Mouse (Mus musculus): ENCODE measurements around the gene Ctbp2. TPM values are rescaled to one million over a fixed set of nuclear protein-coding genes. Genes with fewer than 3 reads are reported as not detected.

Ctbp2 gene
- polyA plus RNA-seq, 1 experiment from 2014 or later, result 80.2 TPM

DNA sequence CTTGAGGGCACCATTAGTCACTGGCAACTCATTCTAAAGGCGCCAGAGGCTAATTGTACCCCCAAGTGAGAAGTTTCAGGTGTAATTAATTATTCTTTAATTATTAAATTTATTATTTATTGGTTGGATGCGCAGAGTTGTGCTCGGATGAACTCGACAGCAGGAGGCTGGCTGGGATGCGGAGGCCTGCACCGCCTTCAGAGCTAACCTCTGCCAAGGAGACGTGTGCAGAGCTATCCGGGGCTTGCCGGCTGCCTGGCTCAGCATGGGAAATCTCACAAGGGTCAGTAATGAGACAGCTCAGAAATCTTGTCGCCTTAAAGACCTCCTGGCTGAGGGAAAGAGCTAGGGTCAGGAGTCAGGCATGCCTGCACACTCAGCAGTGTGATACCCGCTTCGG lies 31.5 kb upstream of the Ctbp2 start:
- Histone ChIP-seq H3K27me3 (replicated peaks; ENCODE audit: control insufficient read depth, insufficient read depth, low read length) (no peaks in the 10 kb centered on the region), H3K4me1 (ENCODE audit: control insufficient read depth, insufficient read depth, low read length) (no peaks in the 10 kb centered on the region), H3K36me3 (ENCODE audit: control insufficient read depth, insufficient read depth, low read length) (no peaks in the 10 kb centered on the region), H3K9ac (ENCODE audit: low read depth, low read length) (no peak overlapping the region), H3K9me3 (ENCODE audit: control insufficient read depth, low read length) (no peaks in the 10 kb centered on the region), H3K4me2 (ENCODE audit: low read depth, low read length) (no peak overlapping the region), H3K4me3 (ENCODE audit: low read length) (no peak overlapping the region), H3K27ac (ENCODE audit: low read length) (no peak overlapping the region)
- WGBS, result 86% methylated on average over 12 of the region's 12 CpGs
- no peak for ATAC-seq

DNA sequence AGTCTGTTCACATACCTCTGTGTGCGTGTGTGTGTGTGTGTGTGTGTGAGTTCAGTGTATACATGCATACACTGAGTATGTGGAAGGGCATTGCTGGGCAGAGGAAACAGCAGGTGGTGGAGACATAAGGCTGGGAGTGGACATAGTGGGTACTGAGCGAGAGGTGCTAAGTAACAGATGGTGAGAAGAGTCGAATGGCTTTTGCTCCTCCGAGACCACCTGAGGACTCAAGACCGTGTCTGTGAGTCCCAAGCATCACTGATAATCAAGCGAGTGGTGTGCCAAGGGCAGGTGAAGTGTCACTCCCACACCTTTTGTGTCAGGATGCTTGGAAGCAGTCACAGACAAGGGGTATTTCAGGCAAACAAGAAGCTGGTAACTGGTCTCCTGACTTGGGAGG lies 30.7 kb upstream of the Ctbp2 start:
- H3K9ac ChIP-seq (ENCODE audit: low read depth, low read length), result no peak overlapping the region
- H3K27me3 ChIP-seq (replicated peaks; ENCODE audit: control insufficient read depth, insufficient read depth, low read length), result no peaks in the 10 kb centered on the region
- ATAC-seq, result no peak

DNA sequence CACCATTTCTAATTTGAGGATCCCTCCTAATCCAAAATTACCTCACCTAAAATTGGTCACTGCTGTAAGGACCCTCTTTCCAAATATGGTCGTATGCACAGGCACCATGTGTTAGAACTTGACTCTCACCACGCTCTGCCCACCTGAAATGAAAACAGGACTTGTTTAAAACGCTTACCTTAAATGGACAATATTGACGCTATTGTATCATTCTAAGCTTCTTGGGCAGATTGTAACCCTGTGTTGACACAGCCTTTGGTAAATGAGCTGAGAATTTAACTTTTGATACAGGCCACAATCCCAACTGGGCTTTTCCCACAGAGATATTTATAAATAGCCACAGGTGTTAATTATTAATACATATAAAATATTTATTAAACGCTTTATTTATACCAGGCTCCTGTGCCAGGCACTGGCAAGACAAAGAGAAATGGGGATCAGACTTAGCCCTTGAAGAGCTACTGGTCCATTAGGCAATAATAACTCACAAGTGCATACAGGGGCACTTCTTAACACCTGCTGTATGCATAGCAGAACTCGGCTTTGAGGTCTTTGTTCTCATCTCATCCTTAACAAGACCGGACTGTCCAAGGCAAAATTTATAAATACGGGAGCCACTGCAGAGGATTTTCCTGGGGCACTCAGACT lies 15.7 kb upstream of the Ctbp2 start:
- no peaks in the 10 kb centered on the region for H3K36me3 ChIP-seq (ENCODE audit: control insufficient read depth, insufficient read depth, low read length)
- H3K27ac ChIP-seq (ENCODE audit: low read length), result no peak overlapping the region
- 71% methylated on average over 8 of the region's 8 CpGs for WGBS
- H3K9me3 ChIP-seq (ENCODE audit: control insufficient read depth, low read length), result no peaks in the 10 kb centered on the region
- no peaks in the 10 kb centered on the region for H3K27me3 ChIP-seq (replicated peaks; ENCODE audit: control insufficient read depth, insufficient read depth, low read length)
- H3K4me1 ChIP-seq (ENCODE audit: control insufficient read depth, insufficient read depth, low read length), result no peaks in the 10 kb centered on the region
- no peak overlapping the region for H3K4me2 ChIP-seq (ENCODE audit: low read depth, low read length)
- H3K4me3 ChIP-seq (ENCODE audit: low read length), result no peak overlapping the region
- ATAC-seq, result peak; percentile 60; the same call in 1 of the 2 replicates
- no peak overlapping the region for H3K9ac ChIP-seq (ENCODE audit: low read depth, low read length)

More for the DNA sequence above, 30.7 kb upstream of the Ctbp2 start:
- no peak overlapping the region for H3K4me3 ChIP-seq (ENCODE audit: low read length)
- WGBS, result 77% methylated on average over 6 of the region's 6 CpGs
- H3K36me3 ChIP-seq (ENCODE audit: control insufficient read depth, insufficient read depth, low read length), result no peaks in the 10 kb centered on the region
- no peak overlapping the region for H3K4me2 ChIP-seq (ENCODE audit: low read depth, low read length)
- H3K27ac ChIP-seq (ENCODE audit: low read length), result no peak overlapping the region
- H3K4me1 ChIP-seq (ENCODE audit: control insufficient read depth, insufficient read depth, low read length), result no peaks in the 10 kb centered on the region
- no peaks in the 10 kb centered on the region for H3K9me3 ChIP-seq (ENCODE audit: control insufficient read depth, low read length)

DNA sequence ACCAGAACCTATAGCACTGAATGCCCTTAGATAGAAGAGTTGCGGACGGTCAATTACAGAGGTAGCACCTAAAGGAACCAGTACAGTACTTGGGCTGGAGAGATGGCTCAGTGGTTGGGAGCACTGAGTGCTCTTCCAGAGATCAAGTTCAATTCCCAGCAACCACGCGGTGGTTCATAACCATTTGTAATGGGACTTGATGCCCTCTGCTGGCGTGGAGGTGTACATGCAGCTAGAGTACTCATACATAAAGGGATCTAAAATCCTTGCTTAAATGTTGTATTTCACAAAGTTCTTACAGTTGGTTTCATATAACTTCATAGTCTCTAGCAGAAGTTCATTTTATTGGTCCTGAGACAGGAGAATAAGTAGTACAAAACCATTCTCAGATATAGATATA lies 9.4 kb upstream of the Ctbp2 start:
- Histone ChIP-seq H3K4me1 (ENCODE audit: control insufficient read depth, insufficient read depth, low read length) (no peaks in the 10 kb centered on the region), H3K27ac (ENCODE audit: low read length) (no peak overlapping the region), H3K9ac (ENCODE audit: low read depth, low read length) (no peak overlapping the region), H3K27me3 (replicated peaks; ENCODE audit: control insufficient read depth, insufficient read depth, low read length) (no peaks in the 10 kb centered on the region), H3K36me3 (ENCODE audit: control insufficient read depth, insufficient read depth, low read length) (no peaks in the 10 kb centered on the region), H3K9me3 (ENCODE audit: control insufficient read depth, low read length) (no peaks in the 10 kb centered on the region), H3K4me2 (ENCODE audit: low read depth, low read length) (no peak overlapping the region), H3K4me3 (ENCODE audit: low read length) (no peak overlapping the region)
- whole genome bisulfite sequencing, result 81% methylated on average over 5 of the region's 5 CpGs
- ATAC-seq, result no peak

- H3K27ac ChIP-seq (ENCODE audit: low read length), result no peak overlapping the region
- H3K4me3 ChIP-seq (ENCODE audit: low read length), result no peak overlapping the region
- H3K4me2 ChIP-seq (ENCODE audit: low read depth, low read length), result no peak overlapping the region
- H3K9ac ChIP-seq (ENCODE audit: low read depth, low read length), result no peak overlapping the region
- H3K4me1 ChIP-seq (ENCODE audit: control insufficient read depth, insufficient read depth, low read length), result no peaks in the 10 kb centered on the region
- 94% methylated on average over 5 of the region's 5 CpGs for WGBS
- no peaks in the 10 kb centered on the region for H3K9me3 ChIP-seq (ENCODE audit: control insufficient read depth, low read length)
- no peaks in the 10 kb centered on the region for H3K27me3 ChIP-seq (replicated peaks; ENCODE audit: control insufficient read depth, insufficient read depth, low read length)
- ATAC-seq, result no peak
- no peaks in the 10 kb centered on the region for H3K36me3 ChIP-seq (ENCODE audit: control insufficient read depth, insufficient read depth, low read length)
Observed at GRCm38 (mm10) chr7:133132702-133133101, 8.5 kb upstream of the Ctbp2 start.

DNA sequence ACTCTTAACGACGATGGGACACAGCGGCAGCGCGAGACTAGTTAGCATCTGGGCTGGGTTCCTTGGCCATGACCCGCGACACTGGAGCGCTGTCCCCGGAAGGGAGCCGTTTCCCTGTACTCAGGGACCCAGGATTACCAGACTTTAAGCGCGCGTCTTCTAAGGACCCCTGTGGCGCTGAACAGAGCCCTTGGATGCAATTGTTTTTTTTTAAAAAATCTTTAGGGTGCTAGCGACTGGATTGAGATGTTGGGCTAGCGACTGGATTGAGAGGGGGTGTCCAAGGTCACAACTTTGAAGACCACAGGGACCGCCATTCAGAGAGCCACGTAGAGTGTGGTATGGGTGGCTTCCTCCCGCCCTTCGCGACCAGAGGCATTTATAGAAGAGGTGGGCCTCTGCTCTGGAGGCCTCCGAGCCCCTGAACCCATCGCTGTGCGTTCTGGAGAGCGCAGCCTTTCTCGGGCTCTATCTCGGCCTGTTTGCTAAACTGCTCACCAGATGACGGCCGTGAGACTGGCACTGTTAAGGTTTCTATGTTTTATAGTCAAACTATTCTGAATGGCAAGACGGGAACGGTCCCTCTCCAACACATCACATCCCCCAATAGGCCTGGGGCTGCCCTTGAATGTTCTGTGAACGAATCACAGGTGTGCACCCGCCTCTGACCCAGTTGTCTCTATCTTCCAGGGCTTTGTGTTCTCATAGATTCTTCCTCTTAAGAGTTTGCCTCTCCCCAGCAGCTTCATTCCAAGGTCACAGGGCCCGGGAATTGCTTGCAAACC lies 739 bp upstream of the Ctbp2 start:
- H3K27ac ChIP-seq (ENCODE audit: low read length), result peak overlapping the region; percentile 100
- H3K4me2 ChIP-seq (ENCODE audit: low read depth, low read length), result peak overlapping the region; percentile 93
- H3K36me3 ChIP-seq (ENCODE audit: control insufficient read depth, insufficient read depth, low read length), result no peaks in the 10 kb centered on the region
- no peaks in the 10 kb centered on the region for H3K27me3 ChIP-seq (replicated peaks; ENCODE audit: control insufficient read depth, insufficient read depth, low read length)
- peak overlapping the region; percentile 98 for H3K9ac ChIP-seq (ENCODE audit: low read depth, low read length)
- H3K4me3 ChIP-seq (ENCODE audit: low read length), result peak overlapping the region; percentile 94
- peaks cover 19% of the 10 kb centered on the region for H3K4me1 ChIP-seq (ENCODE audit: control insufficient read depth, insufficient read depth, low read length)
- H3K9me3 ChIP-seq (ENCODE audit: control insufficient read depth, low read length), result no peaks in the 10 kb centered on the region
- WGBS, result 12% methylated on average over 34 of the region's 34 CpGs
- ATAC-seq, result peak; percentile 19; the same call in 1 of the 2 replicates

GRCm38 (mm10) chr7:133123244-133123998 lies 733 bp downstream of the Ctbp2 start, which contains the start of gene Fgfr2:
Gene Fgfr2 (minus strand): TSS chr7:133123350.
- Histone ChIP-seq H3K4me2 (ENCODE audit: low read depth, low read length) (peak within 1 kb of the TSS; percentile 93), H3K27me3 (replicated peaks; ENCODE audit: control insufficient read depth, insufficient read depth, low read length) (no peaks in the 10 kb centered on the region), H3K9me3 (ENCODE audit: control insufficient read depth, low read length) (no peaks in the 10 kb centered on the region), H3K36me3 (ENCODE audit: control insufficient read depth, insufficient read depth, low read length) (no peaks in the 10 kb centered on the region), H3K4me3 (ENCODE audit: low read length) (peak within 1 kb of the TSS; percentile 94), H3K9ac (ENCODE audit: low read depth, low read length) (peak within 1 kb of the TSS; percentile 98), H3K27ac (ENCODE audit: low read length) (peak within 1 kb of the TSS; percentile 100), H3K4me1 (ENCODE audit: control insufficient read depth, insufficient read depth, low read length) (peaks cover 27% of the 10 kb centered on the region)
- under 1% methylated on average over 38 of the region's 53 CpGs for WGBS
- ATAC-seq, result peak; percentile 61

- peak overlapping the region; percentile 93 for H3K4me2 ChIP-seq (ENCODE audit: low read depth, low read length)
- no peaks in the 10 kb centered on the region for H3K36me3 ChIP-seq (ENCODE audit: control insufficient read depth, insufficient read depth, low read length)
- no peak; the same call in 1 of the 2 replicates for ATAC-seq
- H3K4me3 ChIP-seq (ENCODE audit: low read length), result peak overlapping the region; percentile 94
- no peaks in the 10 kb centered on the region for H3K9me3 ChIP-seq (ENCODE audit: control insufficient read depth, low read length)
- no peaks in the 10 kb centered on the region for H3K27me3 ChIP-seq (replicated peaks; ENCODE audit: control insufficient read depth, insufficient read depth, low read length)
- H3K9ac ChIP-seq (ENCODE audit: low read depth, low read length), result peak overlapping the region; percentile 98
- H3K4me1 ChIP-seq (ENCODE audit: control insufficient read depth, insufficient read depth, low read length), result peaks cover 32% of the 10 kb centered on the region
- peak overlapping the region; percentile 100 for H3K27ac ChIP-seq (ENCODE audit: low read length)
- WGBS, result under 1% methylated on average over 83 of the region's 102 CpGs
Observed at GRCm38 (mm10) chr7:133122379-133123243, 1.5 kb downstream of the Ctbp2 start.
